Mouse (Mus musculus): ENCODE measurements around the gene Stab2. TPM values are rescaled to one million over a fixed set of nuclear protein-coding genes. Genes with fewer than 3 reads are reported as not detected.

Stab2 gene
- polyA plus RNA-seq, 1 experiment from 2014 or later, result 9.8 TPM

DNA sequence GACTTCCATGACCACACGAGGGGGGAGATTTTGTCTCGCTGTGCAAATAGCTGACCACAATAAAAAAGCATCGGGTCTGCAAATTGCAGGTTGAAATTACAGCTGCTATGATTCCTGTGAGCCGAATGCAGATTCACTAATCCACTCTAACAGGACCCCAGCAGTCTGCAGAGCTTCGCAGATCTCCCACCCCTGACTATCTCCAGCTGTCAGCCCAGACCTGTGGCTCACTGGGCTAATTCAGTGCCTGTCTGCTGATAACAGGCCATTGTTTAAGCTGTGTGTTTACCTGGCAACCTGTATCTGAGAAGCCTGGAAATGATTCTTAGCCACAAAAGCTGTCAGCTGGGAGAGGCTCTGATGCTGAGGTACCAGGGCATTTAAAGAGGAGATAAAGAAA lies 29.2 kb upstream of the Stab2 start:
- no peak overlapping the region for H3K27ac ChIP-seq (ENCODE audit: low read length)
- 38% methylated on average over 5 of the region's 5 CpGs for WGBS
- no peaks in the 10 kb centered on the region for H3K4me1 ChIP-seq (replicated peaks; ENCODE audit: control insufficient read depth, insufficient read depth, low read length)
- H3K9me3 ChIP-seq (ENCODE audit: control insufficient read depth, low read length), result no peaks in the 10 kb centered on the region
- 0 out of 2 replicates have a peak, but pooled peaks cover 2% of the 10 kb centered on the region for H3K27me3 ChIP-seq (ENCODE audit: control insufficient read depth, insufficient read depth, low read depth, low read length)
- no peaks in the 10 kb centered on the region for H3K36me3 ChIP-seq (ENCODE audit: control insufficient read depth, insufficient read depth, low read length)
- no peak overlapping the region for H3K4me2 ChIP-seq (ENCODE audit: low read depth, low read length)
- no peak overlapping the region for H3K4me3 ChIP-seq (ENCODE audit: low read length)
- H3K9ac ChIP-seq (ENCODE audit: low read length), result no peak overlapping the region
- no peak for ATAC-seq (ENCODE audit: low read depth)

DNA sequence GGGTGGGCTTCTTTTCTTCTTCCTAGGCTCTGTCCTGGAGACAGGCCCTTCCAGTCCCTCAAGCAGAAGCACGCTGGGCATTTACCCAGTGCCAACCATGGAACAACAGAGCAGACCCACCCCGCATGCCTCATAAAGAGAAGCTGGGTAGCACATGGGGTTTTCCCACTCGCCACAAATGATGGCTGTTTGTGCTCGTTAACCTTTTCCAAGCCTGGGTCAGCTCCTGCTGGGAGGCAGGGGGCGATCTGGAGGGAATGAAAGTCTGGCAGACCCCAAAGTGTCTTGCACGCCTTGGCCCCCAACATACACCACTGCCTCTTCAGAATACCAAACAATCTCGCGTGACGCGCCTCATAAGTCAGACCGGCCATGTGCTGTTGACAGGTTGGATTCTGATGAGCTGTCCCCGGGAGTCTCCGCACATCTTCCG lies 28.5 kb upstream of the Stab2 start:
- ATAC-seq (ENCODE audit: low read depth), result no peak
- H3K4me1 ChIP-seq (replicated peaks; ENCODE audit: control insufficient read depth, insufficient read depth, low read length), result no peaks in the 10 kb centered on the region
- H3K27me3 ChIP-seq (ENCODE audit: control insufficient read depth, insufficient read depth, low read depth, low read length), result 0 out of 2 replicates have a peak, but pooled peaks cover 2% of the 10 kb centered on the region
- H3K36me3 ChIP-seq (ENCODE audit: control insufficient read depth, insufficient read depth, low read length), result no peaks in the 10 kb centered on the region
- no peak overlapping the region for H3K27ac ChIP-seq (ENCODE audit: low read length)
- H3K4me2 ChIP-seq (ENCODE audit: low read depth, low read length), result no peak overlapping the region
- no peak overlapping the region for H3K4me3 ChIP-seq (ENCODE audit: low read length)
- H3K9me3 ChIP-seq (ENCODE audit: control insufficient read depth, low read length), result no peaks in the 10 kb centered on the region
- 36% methylated on average over 14 of the region's 14 CpGs for WGBS
- H3K9ac ChIP-seq (ENCODE audit: low read length), result no peak overlapping the region

DNA sequence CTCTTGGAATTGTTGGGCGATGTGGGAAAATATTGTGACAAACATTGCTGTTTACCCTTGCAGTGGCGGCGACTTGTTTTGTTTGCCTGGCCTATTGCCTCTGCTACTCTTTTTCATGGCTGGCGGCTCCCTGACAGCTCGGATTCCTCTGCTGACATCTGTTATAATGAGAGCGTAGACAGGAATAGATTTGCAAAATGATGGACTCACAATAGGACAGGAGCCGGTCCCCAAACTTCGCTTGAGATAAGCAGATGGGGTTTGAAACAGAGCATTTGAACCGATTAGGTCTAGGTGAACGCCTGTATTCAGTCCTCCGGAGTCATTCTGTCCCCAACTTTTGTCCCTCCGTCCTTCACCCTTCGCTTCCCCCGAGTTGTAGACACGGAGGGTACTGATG lies 28.0 kb upstream of the Stab2 start:
- Histone ChIP-seq H3K4me3 (ENCODE audit: low read length) (no peak overlapping the region), H3K9ac (ENCODE audit: low read length) (no peak overlapping the region), H3K36me3 (ENCODE audit: control insufficient read depth, insufficient read depth, low read length) (no peaks in the 10 kb centered on the region), H3K27ac (ENCODE audit: low read length) (no peak overlapping the region), H3K27me3 (ENCODE audit: control insufficient read depth, insufficient read depth, low read depth, low read length) (0 out of 2 replicates have a peak, but pooled peaks cover 2% of the 10 kb centered on the region), H3K9me3 (ENCODE audit: control insufficient read depth, low read length) (no peaks in the 10 kb centered on the region), H3K4me2 (ENCODE audit: low read depth, low read length) (no peak overlapping the region), H3K4me1 (replicated peaks; ENCODE audit: control insufficient read depth, insufficient read depth, low read length) (no peaks in the 10 kb centered on the region)
- ATAC-seq (ENCODE audit: low read depth), result no peak
- WGBS, result 68% methylated on average over 15 of the region's 15 CpGs

DNA sequence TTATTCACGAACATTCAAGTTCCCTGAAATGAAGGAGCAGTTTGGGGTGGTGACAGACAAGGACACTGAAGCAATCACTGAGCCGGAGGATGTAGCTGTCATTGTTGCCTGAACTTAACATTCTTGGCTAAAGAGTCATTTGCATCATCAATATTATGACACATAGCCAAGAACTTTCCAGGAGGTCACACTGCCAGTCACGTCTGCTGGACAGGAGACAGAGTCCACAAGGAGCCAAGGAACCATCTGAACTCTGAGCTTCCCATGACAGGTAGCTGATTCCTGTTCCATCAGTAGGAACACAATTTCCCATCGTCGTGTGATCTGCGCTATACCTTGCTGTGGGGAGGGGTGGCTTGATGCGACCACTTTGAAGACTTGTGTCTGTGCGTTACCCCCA lies 24.9 kb upstream of the Stab2 start:
- no peak for ATAC-seq (ENCODE audit: low read depth)
- H3K4me3 ChIP-seq (ENCODE audit: low read length), result no peak overlapping the region
- H3K4me1 ChIP-seq (replicated peaks; ENCODE audit: control insufficient read depth, insufficient read depth, low read length), result no peaks in the 10 kb centered on the region
- H3K9ac ChIP-seq (ENCODE audit: low read length), result no peak overlapping the region
- no peak overlapping the region for H3K27ac ChIP-seq (ENCODE audit: low read length)
- no peaks in the 10 kb centered on the region for H3K9me3 ChIP-seq (ENCODE audit: control insufficient read depth, low read length)
- 81% methylated on average over 8 of the region's 8 CpGs for WGBS
- H3K27me3 ChIP-seq (ENCODE audit: control insufficient read depth, insufficient read depth, low read depth, low read length), result 0 out of 2 replicates have a peak, but pooled peaks cover 2% of the 10 kb centered on the region
- H3K36me3 ChIP-seq (ENCODE audit: control insufficient read depth, insufficient read depth, low read length), result no peaks in the 10 kb centered on the region
- no peak overlapping the region for H3K4me2 ChIP-seq (ENCODE audit: low read depth, low read length)

DNA sequence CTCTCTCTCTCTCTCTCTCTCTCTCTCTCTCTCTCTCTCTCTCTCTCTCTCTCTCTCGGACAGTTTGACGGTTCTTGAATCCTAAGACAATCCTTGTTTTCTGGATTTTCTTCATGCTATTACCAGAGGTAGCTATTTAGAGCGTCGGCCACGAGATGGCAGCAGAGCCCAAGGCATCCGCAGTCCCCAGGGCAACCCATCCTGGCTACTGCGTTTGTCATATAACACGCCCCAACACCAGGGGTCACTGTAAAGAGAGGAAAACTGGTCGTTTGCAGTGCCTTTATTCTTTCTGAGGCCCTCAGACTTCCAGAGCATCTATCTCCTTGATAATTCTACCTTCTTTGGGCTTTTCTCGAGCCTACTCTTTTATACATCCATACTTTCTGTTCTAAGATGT lies 17.1 kb upstream of the Stab2 start:
- Histone ChIP-seq H3K27ac (ENCODE audit: low read length) (no peak overlapping the region), H3K27me3 (ENCODE audit: control insufficient read depth, insufficient read depth, low read depth, low read length) (no peaks in the 10 kb centered on the region), H3K4me2 (ENCODE audit: low read depth, low read length) (no peak overlapping the region), H3K9me3 (ENCODE audit: control insufficient read depth, low read length) (no peaks in the 10 kb centered on the region), H3K9ac (ENCODE audit: low read length) (no peak overlapping the region), H3K36me3 (ENCODE audit: control insufficient read depth, insufficient read depth, low read length) (no peaks in the 10 kb centered on the region), H3K4me3 (ENCODE audit: low read length) (no peak overlapping the region), H3K4me1 (replicated peaks; ENCODE audit: control insufficient read depth, insufficient read depth, low read length) (no peaks in the 10 kb centered on the region)
- 1% methylated on average over 9 of the region's 10 CpGs for WGBS
- ATAC-seq (ENCODE audit: low read depth), result peak; percentile 77

DNA sequence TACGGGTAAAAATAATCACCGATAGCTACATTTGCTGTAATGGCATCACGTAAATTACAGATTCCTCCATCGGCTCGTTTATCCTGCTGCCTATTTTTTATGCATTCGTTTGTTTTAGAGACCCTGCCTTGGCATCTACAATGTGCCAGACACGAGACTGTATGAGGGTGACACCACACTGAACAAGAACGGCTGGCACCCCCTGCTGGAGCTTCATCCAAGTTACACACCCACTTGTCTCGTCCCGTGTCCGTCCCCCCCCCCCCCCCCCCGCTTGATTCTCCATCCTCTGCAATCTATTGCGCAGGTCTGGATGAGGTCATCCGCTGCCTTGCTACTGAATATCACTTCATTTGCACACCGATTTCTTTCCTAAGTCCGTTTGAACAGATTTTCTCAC lies 12.9 kb upstream of the Stab2 start:
- Histone ChIP-seq H3K9me3 (ENCODE audit: control insufficient read depth, low read length) (no peaks in the 10 kb centered on the region), H3K9ac (ENCODE audit: low read length) (no peak overlapping the region), H3K4me2 (ENCODE audit: low read depth, low read length) (no peak overlapping the region), H3K27me3 (ENCODE audit: control insufficient read depth, insufficient read depth, low read depth, low read length) (no peaks in the 10 kb centered on the region), H3K4me3 (ENCODE audit: low read length) (no peak overlapping the region), H3K4me1 (replicated peaks; ENCODE audit: control insufficient read depth, insufficient read depth, low read length) (0 out of 2 replicates have a peak, but pooled peaks cover 4% of the 10 kb centered on the region), H3K27ac (ENCODE audit: low read length) (no peak overlapping the region), H3K36me3 (ENCODE audit: control insufficient read depth, insufficient read depth, low read length) (no peaks in the 10 kb centered on the region)
- peak; percentile 51; the same call in 1 of the 2 replicates for ATAC-seq (ENCODE audit: low read depth)
- WGBS, result 64% methylated on average over 12 of the region's 16 CpGs

DNA sequence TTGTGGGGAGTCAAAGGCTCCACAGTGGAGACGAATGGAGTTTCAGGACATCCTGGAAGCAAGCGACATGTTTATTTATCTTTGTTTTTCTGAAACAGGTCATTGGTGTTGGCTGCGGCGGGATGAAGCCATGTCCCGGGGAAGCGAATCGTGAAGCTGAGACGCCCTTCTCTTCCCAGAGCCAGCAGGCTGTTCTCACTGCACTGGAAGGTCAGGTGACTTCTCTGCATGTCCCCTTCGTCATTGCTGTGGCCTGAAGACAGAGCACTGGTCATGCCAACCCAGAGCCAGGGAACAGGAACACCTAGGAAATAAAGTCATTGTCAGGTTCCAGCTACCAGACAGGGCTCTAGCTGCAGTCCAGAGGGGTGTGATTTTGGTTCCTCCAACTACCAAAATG lies 11.1 kb upstream of the Stab2 start:
- Histone ChIP-seq H3K27me3 (ENCODE audit: control insufficient read depth, insufficient read depth, low read depth, low read length) (no peaks in the 10 kb centered on the region), H3K36me3 (ENCODE audit: control insufficient read depth, insufficient read depth, low read length) (no peaks in the 10 kb centered on the region), H3K4me2 (ENCODE audit: low read depth, low read length) (no peak overlapping the region), H3K4me1 (replicated peaks; ENCODE audit: control insufficient read depth, insufficient read depth, low read length) (0 out of 2 replicates have a peak, but pooled peaks cover 4% of the 10 kb centered on the region), H3K27ac (ENCODE audit: low read length) (no peak overlapping the region), H3K4me3 (ENCODE audit: low read length) (no peak overlapping the region), H3K9me3 (ENCODE audit: control insufficient read depth, low read length) (no peaks in the 10 kb centered on the region), H3K9ac (ENCODE audit: low read length) (no peak overlapping the region)
- no peak for ATAC-seq (ENCODE audit: low read depth)
- 54% methylated on average over 9 of the region's 9 CpGs for WGBS

DNA sequence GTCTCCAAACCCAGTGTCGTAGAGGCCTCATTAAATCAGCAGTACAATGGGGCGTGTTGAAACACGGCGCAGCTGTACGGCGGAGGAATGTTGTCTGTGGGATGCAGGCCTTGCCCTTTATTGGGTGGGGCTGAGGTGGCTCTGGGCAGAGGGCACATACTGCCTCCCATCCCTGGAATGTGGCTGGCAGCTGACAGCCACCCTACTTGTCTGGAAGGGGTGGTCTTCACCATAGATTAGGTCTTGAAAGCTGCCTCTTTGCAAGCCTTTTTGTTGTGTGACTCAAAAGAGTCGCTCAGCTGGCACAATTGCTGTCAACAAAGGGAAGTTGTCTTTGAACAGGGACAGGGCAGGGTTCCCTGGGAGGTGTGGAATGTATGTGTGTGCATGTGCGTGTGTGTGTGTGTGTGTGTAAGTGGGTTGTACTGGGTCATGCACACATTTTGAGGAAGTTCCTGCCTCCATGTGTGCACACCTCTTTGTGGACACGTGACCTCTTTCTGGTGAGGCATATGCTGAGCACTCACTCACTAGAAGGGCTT lies 8.4 kb upstream of the Stab2 start:
- H3K4me3 ChIP-seq (ENCODE audit: low read length), result no peak overlapping the region
- H3K27ac ChIP-seq (ENCODE audit: low read length), result no peak overlapping the region; the same call in 1 of the 2 replicates
- peak; percentile 47 for ATAC-seq (ENCODE audit: low read depth)
- H3K36me3 ChIP-seq (ENCODE audit: control insufficient read depth, insufficient read depth, low read length), result no peaks in the 10 kb centered on the region
- H3K27me3 ChIP-seq (ENCODE audit: control insufficient read depth, insufficient read depth, low read depth, low read length), result no peaks in the 10 kb centered on the region
- H3K9me3 ChIP-seq (ENCODE audit: control insufficient read depth, low read length), result no peaks in the 10 kb centered on the region
- H3K9ac ChIP-seq (ENCODE audit: low read length), result no peak overlapping the region
- H3K4me1 ChIP-seq (replicated peaks; ENCODE audit: control insufficient read depth, insufficient read depth, low read length), result 0 out of 2 replicates have a peak, but pooled peaks cover 4% of the 10 kb centered on the region
- no peak overlapping the region for H3K4me2 ChIP-seq (ENCODE audit: low read depth, low read length)
- WGBS, result 32% methylated on average over 9 of the region's 9 CpGs

DNA sequence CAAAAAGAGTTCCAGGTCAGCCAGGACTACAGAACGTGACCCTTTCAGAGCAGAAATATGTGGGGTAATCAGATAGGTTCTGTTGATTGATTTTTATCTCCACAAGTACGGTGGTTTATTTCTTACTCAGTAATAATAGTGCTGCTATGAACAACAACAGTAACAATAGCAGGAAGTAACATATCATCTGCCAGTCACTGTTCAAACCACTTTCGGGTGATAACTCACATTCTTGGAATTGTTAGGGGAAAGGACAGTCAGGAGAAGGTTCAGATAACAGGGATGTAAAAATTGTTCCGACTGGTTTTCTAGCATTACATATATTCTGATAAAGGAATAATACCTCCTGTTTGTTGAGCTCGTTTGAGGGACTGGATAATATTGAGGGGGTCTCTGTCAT lies 7.6 kb upstream of the Stab2 start:
- no peaks in the 10 kb centered on the region for H3K36me3 ChIP-seq (ENCODE audit: control insufficient read depth, insufficient read depth, low read length)
- H3K27ac ChIP-seq (ENCODE audit: low read length), result no peak overlapping the region
- H3K4me1 ChIP-seq (replicated peaks; ENCODE audit: control insufficient read depth, insufficient read depth, low read length), result 0 out of 2 replicates have a peak, but pooled peaks cover 4% of the 10 kb centered on the region
- H3K4me2 ChIP-seq (ENCODE audit: low read depth, low read length), result no peak overlapping the region
- WGBS, result 19% methylated on average over 5 of the region's 5 CpGs
- no peak overlapping the region for H3K9ac ChIP-seq (ENCODE audit: low read length)
- ATAC-seq (ENCODE audit: low read depth), result no peak
- no peaks in the 10 kb centered on the region for H3K27me3 ChIP-seq (ENCODE audit: control insufficient read depth, insufficient read depth, low read depth, low read length)
- H3K4me3 ChIP-seq (ENCODE audit: low read length), result no peak overlapping the region
- H3K9me3 ChIP-seq (ENCODE audit: control insufficient read depth, low read length), result no peaks in the 10 kb centered on the region
